Mouse (Mus musculus): ENCODE results near the gene Hdac9. TPM values are rescaled to one million over a fixed set of nuclear protein-coding genes. Genes with fewer than 3 reads are reported as not detected.

Hdac9 gene
- polyA plus RNA-seq, 1 experiment from 2014 or later = 3.2 TPM

GRCm38 (mm10) chr12:34747266-34747665 lies 169.6 kb downstream of the Hdac9 start:
- no peak overlapping the region for H3K27ac ChIP-seq (ENCODE audit: low read length)
- no peaks in the 10 kb centered on the region for H3K36me3 ChIP-seq (ENCODE audit: control insufficient read depth, insufficient read depth, low read length)
- H3K9me3 ChIP-seq (ENCODE audit: control insufficient read depth, low read length) = no peaks in the 10 kb centered on the region
- H3K4me2 ChIP-seq (ENCODE audit: low read depth, low read length) = no peak overlapping the region
- ATAC-seq = no peak
- H3K27me3 ChIP-seq (replicated peaks; ENCODE audit: control insufficient read depth, insufficient read depth, low read length) = no peaks in the 10 kb centered on the region
- WGBS = 78% methylated on average over 2 of the region's 2 CpGs
- no peak overlapping the region for H3K4me3 ChIP-seq (ENCODE audit: low read length)
- H3K4me1 ChIP-seq (ENCODE audit: control insufficient read depth, insufficient read depth, low read length) = no peaks in the 10 kb centered on the region
- H3K9ac ChIP-seq (ENCODE audit: low read depth, low read length) = no peak overlapping the region

DNA sequence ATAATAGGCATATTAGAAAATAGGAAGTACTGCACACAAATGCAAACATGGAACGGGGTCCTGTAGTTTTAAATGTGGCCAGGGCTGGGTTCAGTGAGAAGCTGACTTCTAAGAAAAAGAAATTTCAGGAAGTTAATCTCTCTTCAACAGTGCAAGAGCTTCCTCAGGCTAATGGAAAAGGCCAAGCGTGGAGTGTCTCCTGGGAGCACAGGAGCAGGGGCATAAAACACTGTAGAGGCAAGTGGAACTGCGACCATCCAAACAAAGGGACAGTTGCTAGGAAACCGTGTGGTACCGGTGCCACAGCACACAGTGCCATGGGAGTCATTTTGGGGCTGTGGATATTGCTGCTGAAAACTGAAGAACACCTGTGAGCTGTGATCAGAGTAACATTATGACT lies 191.7 kb downstream of the Hdac9 start:
- ATAC-seq = no peak
- Histone ChIP-seq H3K9ac (ENCODE audit: low read depth, low read length) (no peak overlapping the region), H3K9me3 (ENCODE audit: control insufficient read depth, low read length) (no peaks in the 10 kb centered on the region), H3K36me3 (ENCODE audit: control insufficient read depth, insufficient read depth, low read length) (no peaks in the 10 kb centered on the region), H3K4me2 (ENCODE audit: low read depth, low read length) (no peak overlapping the region), H3K4me1 (ENCODE audit: control insufficient read depth, insufficient read depth, low read length) (no peaks in the 10 kb centered on the region), H3K4me3 (ENCODE audit: low read length) (no peak overlapping the region), H3K27me3 (replicated peaks; ENCODE audit: control insufficient read depth, insufficient read depth, low read length) (no peaks in the 10 kb centered on the region), H3K27ac (ENCODE audit: low read length) (no peak overlapping the region)
- WGBS = 67% methylated on average over 5 of the region's 5 CpGs

DNA sequence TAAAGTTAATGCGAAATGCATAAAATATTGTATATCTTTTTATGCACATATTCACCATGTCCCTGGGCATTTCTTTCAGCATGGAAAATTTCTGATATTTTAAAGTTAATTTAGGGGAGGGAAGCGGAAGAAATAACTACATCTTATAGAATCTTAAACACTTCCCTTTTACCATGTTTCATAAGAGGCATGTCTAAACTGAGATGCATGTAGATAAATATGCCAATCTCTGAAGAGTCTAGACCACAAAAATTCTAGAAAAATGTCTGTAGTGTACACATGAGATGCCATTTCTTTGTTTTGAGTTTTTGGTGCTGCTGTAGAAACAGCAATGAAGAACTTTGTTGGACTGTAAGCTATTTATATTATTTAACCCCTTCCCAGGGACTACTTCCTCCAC lies 192.6 kb downstream of the Hdac9 start:
- Histone ChIP-seq H3K9ac (ENCODE audit: low read depth, low read length) (no peak overlapping the region), H3K4me2 (ENCODE audit: low read depth, low read length) (no peak overlapping the region), H3K4me1 (ENCODE audit: control insufficient read depth, insufficient read depth, low read length) (no peaks in the 10 kb centered on the region), H3K4me3 (ENCODE audit: low read length) (no peak overlapping the region), H3K9me3 (ENCODE audit: control insufficient read depth, low read length) (no peaks in the 10 kb centered on the region), H3K27ac (ENCODE audit: low read length) (no peak overlapping the region), H3K27me3 (replicated peaks; ENCODE audit: control insufficient read depth, insufficient read depth, low read length) (no peaks in the 10 kb centered on the region), H3K36me3 (ENCODE audit: control insufficient read depth, insufficient read depth, low read length) (no peaks in the 10 kb centered on the region)
- 94% methylated on average over 2 of the region's 2 CpGs for WGBS
- ATAC-seq = no peak

DNA sequence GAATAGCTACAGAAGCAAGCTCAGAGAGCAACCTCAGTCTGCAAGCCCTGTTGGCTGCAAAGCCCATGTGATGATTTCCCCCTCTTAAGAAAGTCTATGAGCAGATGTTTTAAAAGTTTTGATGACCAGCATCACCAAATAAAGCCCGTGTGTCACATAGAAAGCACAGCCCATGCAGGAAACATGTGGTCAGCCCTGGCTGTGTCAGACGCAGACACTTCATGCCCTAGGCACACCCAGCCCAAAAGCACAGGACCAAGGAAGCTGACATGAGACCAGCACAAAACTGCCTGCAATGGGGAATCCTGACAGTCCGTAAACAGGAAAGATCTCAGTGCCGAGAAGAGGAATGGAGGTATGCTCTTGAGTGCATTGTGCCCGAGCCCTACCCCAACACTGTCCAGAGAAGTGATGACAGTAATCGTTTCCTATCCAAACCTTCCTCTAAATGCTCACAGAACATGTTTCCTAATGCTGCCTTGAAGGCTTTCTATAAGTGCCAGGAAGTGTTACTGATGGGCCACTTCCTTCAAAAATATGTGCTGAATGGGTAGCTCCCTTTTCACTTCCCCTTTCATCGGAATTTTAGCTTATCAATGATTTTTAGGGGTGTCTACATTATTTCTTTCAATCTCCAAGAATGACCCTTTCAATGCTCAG lies 193.9 kb downstream of the Hdac9 start:
- no peaks in the 10 kb centered on the region for H3K36me3 ChIP-seq (ENCODE audit: control insufficient read depth, insufficient read depth, low read length)
- no peaks in the 10 kb centered on the region for H3K27me3 ChIP-seq (replicated peaks; ENCODE audit: control insufficient read depth, insufficient read depth, low read length)
- no peak overlapping the region for H3K4me2 ChIP-seq (ENCODE audit: low read depth, low read length)
- H3K4me1 ChIP-seq (ENCODE audit: control insufficient read depth, insufficient read depth, low read length) = no peaks in the 10 kb centered on the region
- 66% methylated on average over 7 of the region's 7 CpGs for WGBS
- no peak overlapping the region for H3K27ac ChIP-seq (ENCODE audit: low read length)
- no peak overlapping the region for H3K9ac ChIP-seq (ENCODE audit: low read depth, low read length)
- no peaks in the 10 kb centered on the region for H3K9me3 ChIP-seq (ENCODE audit: control insufficient read depth, low read length)
- ATAC-seq = no peak
- no peak overlapping the region for H3K4me3 ChIP-seq (ENCODE audit: low read length)

- Histone ChIP-seq H3K27ac (ENCODE audit: low read length) (no peak overlapping the region), H3K4me2 (ENCODE audit: low read depth, low read length) (no peak overlapping the region), H3K4me1 (ENCODE audit: control insufficient read depth, insufficient read depth, low read length) (no peaks in the 10 kb centered on the region), H3K9me3 (ENCODE audit: control insufficient read depth, low read length) (no peaks in the 10 kb centered on the region), H3K36me3 (ENCODE audit: control insufficient read depth, insufficient read depth, low read length) (no peaks in the 10 kb centered on the region), H3K4me3 (ENCODE audit: low read length) (no peak overlapping the region), H3K9ac (ENCODE audit: low read depth, low read length) (no peak overlapping the region), H3K27me3 (replicated peaks; ENCODE audit: control insufficient read depth, insufficient read depth, low read length) (no peaks in the 10 kb centered on the region)
- WGBS = 74% methylated on average over 2 of the region's 2 CpGs
- no peak for ATAC-seq
Observed at GRCm38 (mm10) chr12:34720906-34721305, 196.0 kb downstream of the Hdac9 start.

DNA sequence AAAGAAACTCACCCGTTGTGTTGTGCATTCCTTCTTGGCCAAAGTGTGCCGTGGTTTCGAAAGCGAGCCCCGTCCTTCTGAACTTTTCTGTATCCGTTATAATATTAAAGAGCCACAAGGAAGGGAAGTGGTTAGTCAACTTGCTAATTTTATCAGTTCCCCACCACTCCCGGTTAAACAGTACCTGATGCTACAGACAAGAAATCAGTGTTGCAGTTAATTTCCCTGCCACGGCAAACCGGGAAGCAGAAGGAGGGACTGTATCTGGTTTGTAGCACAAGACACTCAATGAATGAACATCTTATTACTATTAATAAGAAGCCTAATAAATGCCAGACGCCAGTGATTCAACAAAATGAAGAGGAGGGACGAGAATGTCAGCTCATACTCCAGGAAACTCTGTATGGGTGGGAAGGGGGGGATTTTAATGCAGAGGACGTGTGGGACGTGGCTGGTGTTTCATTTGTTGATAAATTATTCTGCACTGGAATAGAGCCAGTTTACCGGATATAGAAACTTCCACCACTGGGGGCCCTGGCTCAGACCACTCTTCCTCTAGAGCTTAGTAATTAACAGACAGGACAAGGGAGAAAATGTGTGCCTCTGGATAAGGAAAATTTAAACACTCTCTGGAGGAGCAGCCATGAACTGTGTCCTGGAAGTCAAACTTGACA lies 202.5 kb downstream of the Hdac9 start:
- H3K4me1 ChIP-seq (ENCODE audit: control insufficient read depth, insufficient read depth, low read length) = no peaks in the 10 kb centered on the region
- peak overlapping the region; percentile 12; the same call in 1 of the 2 replicates for H3K4me3 ChIP-seq (ENCODE audit: low read length)
- no peaks in the 10 kb centered on the region for H3K9me3 ChIP-seq (ENCODE audit: control insufficient read depth, low read length)
- H3K36me3 ChIP-seq (ENCODE audit: control insufficient read depth, insufficient read depth, low read length) = no peaks in the 10 kb centered on the region
- peak overlapping the region; percentile 14; the same call in 1 of the 2 replicates for H3K4me2 ChIP-seq (ENCODE audit: low read depth, low read length)
- H3K27ac ChIP-seq (ENCODE audit: low read length) = no peak overlapping the region
- peak; percentile 65 for ATAC-seq
- H3K9ac ChIP-seq (ENCODE audit: low read depth, low read length) = no peak overlapping the region
- H3K27me3 ChIP-seq (replicated peaks; ENCODE audit: control insufficient read depth, insufficient read depth, low read length) = no peaks in the 10 kb centered on the region
- WGBS = 42% methylated on average over 14 of the region's 14 CpGs

DNA sequence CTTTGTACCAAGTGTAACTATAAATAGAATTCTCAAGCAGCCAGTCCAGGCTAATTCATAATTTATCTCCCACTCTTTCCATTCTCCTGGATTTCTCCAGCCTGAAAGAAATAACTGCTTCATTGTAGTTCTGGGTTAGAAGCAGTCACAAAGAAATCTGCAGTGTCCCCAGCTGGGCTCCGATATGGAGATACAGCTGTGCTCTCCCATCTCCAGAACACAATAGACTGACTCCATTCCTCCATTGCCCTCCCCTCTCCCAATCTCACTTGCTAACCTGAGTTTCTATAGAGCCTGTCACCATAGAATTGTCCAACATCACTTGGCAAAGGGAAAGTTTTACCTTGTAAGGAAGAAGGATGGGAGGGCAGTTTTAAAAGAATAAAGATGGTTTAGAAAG lies 218.9 kb downstream of the Hdac9 start:
- WGBS = 54% methylated on average over 1 of the region's 1 CpGs
- H3K27me3 ChIP-seq (replicated peaks; ENCODE audit: control insufficient read depth, insufficient read depth, low read length) = no peaks in the 10 kb centered on the region
- H3K9me3 ChIP-seq (ENCODE audit: control insufficient read depth, low read length) = no peaks in the 10 kb centered on the region
- no peak for ATAC-seq
- no peak overlapping the region for H3K4me2 ChIP-seq (ENCODE audit: low read depth, low read length)
- no peak overlapping the region for H3K9ac ChIP-seq (ENCODE audit: low read depth, low read length)
- no peak overlapping the region for H3K27ac ChIP-seq (ENCODE audit: low read length)
- no peaks in the 10 kb centered on the region for H3K36me3 ChIP-seq (ENCODE audit: control insufficient read depth, insufficient read depth, low read length)
- no peaks in the 10 kb centered on the region for H3K4me1 ChIP-seq (ENCODE audit: control insufficient read depth, insufficient read depth, low read length)
- H3K4me3 ChIP-seq (ENCODE audit: low read length) = no peak overlapping the region

DNA sequence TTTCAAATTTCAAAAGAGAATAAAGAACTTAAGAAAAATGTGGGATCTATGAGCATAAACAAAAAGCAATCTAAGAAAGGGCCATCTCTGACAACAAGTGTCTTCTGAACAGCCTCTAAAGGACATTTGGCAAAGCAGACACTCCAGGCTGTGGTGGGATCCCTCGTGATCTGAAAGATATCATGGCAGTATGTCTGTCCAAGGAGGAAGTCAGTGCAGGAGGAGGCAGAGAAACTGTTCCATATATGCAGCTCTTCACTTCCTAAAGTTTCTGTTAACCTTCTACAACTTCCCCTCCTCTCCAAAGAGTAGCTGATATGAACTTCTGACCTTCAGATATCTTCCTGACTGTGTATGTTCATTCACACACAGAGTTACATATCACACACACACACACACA lies 220.2 kb downstream of the Hdac9 start:
- no peak overlapping the region for H3K4me3 ChIP-seq (ENCODE audit: low read length)
- no peak overlapping the region for H3K4me2 ChIP-seq (ENCODE audit: low read depth, low read length)
- no peak for ATAC-seq
- H3K9ac ChIP-seq (ENCODE audit: low read depth, low read length) = no peak overlapping the region
- no peaks in the 10 kb centered on the region for H3K36me3 ChIP-seq (ENCODE audit: control insufficient read depth, insufficient read depth, low read length)
- no peak overlapping the region for H3K27ac ChIP-seq (ENCODE audit: low read length)
- WGBS = 67% methylated on average over 1 of the region's 1 CpGs
- no peaks in the 10 kb centered on the region for H3K9me3 ChIP-seq (ENCODE audit: control insufficient read depth, low read length)
- H3K27me3 ChIP-seq (replicated peaks; ENCODE audit: control insufficient read depth, insufficient read depth, low read length) = no peaks in the 10 kb centered on the region
- H3K4me1 ChIP-seq (ENCODE audit: control insufficient read depth, insufficient read depth, low read length) = no peaks in the 10 kb centered on the region

DNA sequence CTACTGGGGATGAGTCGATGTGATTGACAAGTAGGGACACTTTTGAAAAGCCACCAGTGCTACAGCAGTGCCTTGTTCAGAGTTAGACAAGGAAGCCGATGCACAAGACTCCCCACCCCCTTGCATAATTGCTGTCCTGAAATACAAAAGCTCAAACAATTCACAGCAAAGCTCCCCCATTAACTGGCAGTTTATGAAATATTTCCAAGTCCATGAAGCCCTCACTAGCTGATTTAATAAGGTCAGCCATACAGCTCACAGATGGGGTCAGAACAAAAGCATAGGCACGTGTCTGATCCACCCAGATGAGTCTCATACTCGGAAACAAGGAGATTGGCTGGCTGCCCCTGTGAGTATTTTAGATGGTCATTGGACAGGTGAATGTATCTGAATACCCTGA lies 228.0 kb downstream of the Hdac9 start:
- H3K36me3 ChIP-seq (ENCODE audit: control insufficient read depth, insufficient read depth, low read length) = no peaks in the 10 kb centered on the region
- ATAC-seq = no peak
- H3K9ac ChIP-seq (ENCODE audit: low read depth, low read length) = no peak overlapping the region
- H3K27me3 ChIP-seq (replicated peaks; ENCODE audit: control insufficient read depth, insufficient read depth, low read length) = no peaks in the 10 kb centered on the region
- H3K9me3 ChIP-seq (ENCODE audit: control insufficient read depth, low read length) = no peaks in the 10 kb centered on the region
- 65% methylated on average over 4 of the region's 4 CpGs for WGBS
- H3K4me3 ChIP-seq (ENCODE audit: low read length) = no peak overlapping the region
- H3K4me2 ChIP-seq (ENCODE audit: low read depth, low read length) = no peak overlapping the region
- no peak overlapping the region for H3K27ac ChIP-seq (ENCODE audit: low read length)
- no peaks in the 10 kb centered on the region for H3K4me1 ChIP-seq (ENCODE audit: control insufficient read depth, insufficient read depth, low read length)

- Histone ChIP-seq H3K27me3 (replicated peaks; ENCODE audit: control insufficient read depth, insufficient read depth, low read length) (no peaks in the 10 kb centered on the region), H3K4me3 (ENCODE audit: low read length) (no peak overlapping the region), H3K4me1 (ENCODE audit: control insufficient read depth, insufficient read depth, low read length) (no peaks in the 10 kb centered on the region), H3K36me3 (ENCODE audit: control insufficient read depth, insufficient read depth, low read length) (no peaks in the 10 kb centered on the region), H3K4me2 (ENCODE audit: low read depth, low read length) (no peak overlapping the region), H3K9ac (ENCODE audit: low read depth, low read length) (no peak overlapping the region), H3K27ac (ENCODE audit: low read length) (no peak overlapping the region), H3K9me3 (ENCODE audit: control insufficient read depth, low read length) (no peaks in the 10 kb centered on the region)
- ATAC-seq = no peak
- 72% methylated on average over 4 of the region's 4 CpGs for WGBS
Observed at GRCm38 (mm10) chr12:34683375-34683774, 233.5 kb downstream of the Hdac9 start.

Measured in intestine, embryonic 16.5 days (tissue).